Mouse (Mus musculus) CD8-positive naive resting alpha-beta T cell, adult 2 months (primary cell): ENCODE measurements at regions not wholly inside any gene's neighbourhood (a gene's known extent, or its start where the extent isn't known, plus 50 kb on each side); places are given as distances from the start of the nearest gene placed in this dataset.
A peak's percentile ranks its signal among the peaks of the same experiment; 100 is the strongest.
"Not testable (repeated sequence)": the region's sequence is repeated elsewhere in the genome, so short reads cannot be mapped to it uniquely, and the experiment has no call there.

Experiments used
- DNase-seq, 2 experiments: peaks; one replicate each; pipeline ENCODE4 v3.0.0; 2022; ENCODE audit warnings: low read depth in 2 of 2, low spot score in 2 of 2

DNA sequence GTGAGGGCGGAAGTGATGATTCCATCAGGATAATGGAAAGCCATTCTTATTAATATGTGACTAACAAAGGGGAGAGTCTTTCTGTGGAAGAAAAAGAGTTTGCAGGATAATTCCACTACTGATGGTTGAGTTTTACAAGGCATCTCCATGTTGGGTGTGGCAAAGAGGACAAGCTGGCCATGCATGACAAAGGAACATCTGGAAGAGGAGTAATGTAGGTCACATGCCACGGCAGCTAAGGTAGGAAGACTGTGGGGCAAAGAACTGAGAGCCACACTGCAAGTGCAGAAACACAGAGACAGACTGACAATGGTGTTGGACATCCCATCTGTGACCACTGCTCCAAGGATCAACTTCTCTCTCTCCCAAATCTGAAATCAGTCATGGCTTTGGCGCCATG lies 196.4 kb upstream of the Gdi2 start:
- no peak for DNase-seq

DNA sequence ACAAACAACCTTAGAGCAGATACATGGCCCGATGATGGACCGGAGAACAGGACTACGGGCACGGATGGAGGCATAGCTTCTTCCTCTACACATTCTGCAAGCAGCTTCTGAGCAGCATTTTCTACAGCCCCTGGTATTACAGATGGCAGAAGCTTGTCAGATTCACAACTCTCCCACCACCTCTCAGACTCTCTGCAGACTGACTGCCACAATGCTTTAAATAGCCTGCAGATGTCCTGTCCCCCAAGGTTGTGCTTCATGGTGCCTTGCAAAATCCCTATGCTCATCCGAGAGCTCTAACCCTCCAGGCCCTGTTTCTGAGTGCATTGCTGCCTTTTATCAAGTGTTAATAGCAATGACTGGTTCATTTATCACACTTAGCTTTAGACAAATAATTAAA lies 194.3 kb upstream of the Gdi2 start:
- DNase-seq: no peak

DNA sequence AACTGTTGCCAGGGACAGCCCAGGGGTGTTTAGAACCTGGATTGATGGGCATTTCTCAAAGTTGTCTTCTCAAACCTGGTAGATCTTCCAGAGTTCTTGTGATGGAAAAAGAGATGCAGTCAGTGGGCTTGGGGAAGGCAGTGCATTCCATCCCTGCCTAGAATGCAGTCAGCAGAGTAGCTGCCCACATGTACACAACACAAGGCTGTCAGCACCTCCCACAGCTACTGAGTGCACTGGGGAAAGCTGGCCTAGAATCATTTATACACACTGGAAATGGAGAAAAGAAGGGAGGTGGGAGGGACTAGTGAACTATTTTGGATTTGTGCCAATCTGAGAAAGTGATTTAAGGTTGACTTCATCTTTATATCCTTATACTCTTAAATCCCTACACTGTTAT lies 183.0 kb upstream of the Gdi2 start:
- not testable (repeated sequence) for DNase-seq

DNA sequence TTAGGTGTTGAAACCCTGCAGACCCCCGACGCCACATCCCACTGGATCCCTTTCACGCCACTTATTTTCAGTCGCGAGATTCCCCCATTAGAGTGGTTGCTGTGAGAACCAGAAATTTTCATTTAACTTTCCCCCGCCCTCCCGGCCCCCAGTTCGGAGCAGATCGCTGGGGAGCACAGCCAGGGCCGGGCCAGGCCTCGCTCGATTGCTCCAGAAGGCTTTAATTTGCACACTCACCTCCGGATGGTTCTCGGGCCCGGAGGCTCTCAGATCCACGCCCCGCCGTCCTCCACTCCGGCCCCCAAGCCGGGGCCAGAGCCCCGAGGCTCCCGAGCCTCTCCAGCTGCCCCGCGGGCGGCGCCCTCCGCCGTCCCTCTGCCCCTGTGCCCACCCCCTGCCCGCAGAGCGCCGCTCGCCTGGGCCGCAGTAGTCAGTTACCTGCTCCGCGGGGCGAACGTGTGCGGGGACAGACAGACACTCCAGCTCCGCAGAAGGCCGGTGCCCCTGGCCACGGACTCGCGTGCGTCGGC lies 179.7 kb upstream of the Gdi2 start:
- DNase-seq: no peak

DNA sequence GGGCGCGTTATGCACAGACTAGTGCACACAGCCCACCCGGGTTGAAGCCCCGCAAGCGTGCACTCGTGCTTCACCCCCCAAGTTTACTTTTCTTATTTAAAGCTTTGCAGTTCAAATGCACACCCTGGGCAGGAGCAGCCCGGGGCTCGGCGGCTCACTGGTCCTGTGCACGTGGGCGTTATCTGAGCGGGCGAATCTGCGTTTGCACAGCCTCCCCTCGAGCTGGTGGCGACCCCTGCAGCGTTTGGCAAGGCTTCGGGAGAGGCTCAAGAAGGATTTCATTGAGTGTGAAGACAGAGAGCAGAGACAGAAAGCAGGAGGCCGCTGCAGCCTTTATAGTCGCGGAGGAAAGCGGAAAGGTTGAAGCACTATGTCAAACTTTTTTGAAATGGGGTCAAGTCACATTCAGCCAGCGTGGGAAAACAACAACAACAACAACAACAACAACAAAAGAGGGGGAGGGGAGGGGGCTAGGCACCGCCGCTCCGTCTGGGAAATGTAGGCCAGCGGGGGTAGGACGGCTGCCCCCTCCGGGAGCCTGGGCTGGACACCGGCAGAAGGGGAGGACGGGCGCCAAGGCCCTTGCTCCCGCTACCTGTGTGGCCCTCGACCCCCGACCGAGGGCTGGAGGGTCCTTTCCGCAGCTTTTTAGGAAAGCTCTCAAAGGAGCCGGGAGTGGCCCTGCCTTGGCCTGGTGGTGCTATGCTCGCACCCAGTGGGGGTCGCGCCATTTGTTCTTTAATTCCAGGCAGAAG lies 178.7 kb upstream of the Gdi2 start:
- no peak for DNase-seq

DNA sequence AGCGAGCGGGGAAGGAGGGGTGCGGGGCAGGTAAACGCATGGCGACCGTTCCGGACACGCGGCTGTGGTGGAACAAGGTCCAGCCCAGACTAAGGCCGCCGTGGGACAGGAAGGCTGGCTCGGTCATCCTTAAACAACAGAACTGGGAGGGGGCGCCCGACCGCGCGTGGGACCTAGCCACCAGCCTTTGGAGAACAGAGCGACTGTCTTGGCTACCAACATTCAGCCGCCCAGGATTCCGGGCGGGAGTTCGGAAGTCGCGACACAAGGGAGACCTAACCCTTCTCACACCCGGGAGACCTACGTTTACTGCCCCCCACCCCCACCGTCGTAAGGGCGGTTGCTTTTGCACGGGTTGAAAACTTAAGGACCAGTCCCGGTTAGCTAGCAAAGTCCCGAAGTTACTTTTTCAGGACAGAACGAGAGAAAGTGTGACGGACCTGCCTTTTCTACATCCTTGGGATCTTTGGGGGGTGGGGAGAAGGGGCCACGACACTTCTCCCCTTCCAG lies 178.1 kb upstream of the Gdi2 start:
- not testable (repeated sequence) for DNase-seq

DNA sequence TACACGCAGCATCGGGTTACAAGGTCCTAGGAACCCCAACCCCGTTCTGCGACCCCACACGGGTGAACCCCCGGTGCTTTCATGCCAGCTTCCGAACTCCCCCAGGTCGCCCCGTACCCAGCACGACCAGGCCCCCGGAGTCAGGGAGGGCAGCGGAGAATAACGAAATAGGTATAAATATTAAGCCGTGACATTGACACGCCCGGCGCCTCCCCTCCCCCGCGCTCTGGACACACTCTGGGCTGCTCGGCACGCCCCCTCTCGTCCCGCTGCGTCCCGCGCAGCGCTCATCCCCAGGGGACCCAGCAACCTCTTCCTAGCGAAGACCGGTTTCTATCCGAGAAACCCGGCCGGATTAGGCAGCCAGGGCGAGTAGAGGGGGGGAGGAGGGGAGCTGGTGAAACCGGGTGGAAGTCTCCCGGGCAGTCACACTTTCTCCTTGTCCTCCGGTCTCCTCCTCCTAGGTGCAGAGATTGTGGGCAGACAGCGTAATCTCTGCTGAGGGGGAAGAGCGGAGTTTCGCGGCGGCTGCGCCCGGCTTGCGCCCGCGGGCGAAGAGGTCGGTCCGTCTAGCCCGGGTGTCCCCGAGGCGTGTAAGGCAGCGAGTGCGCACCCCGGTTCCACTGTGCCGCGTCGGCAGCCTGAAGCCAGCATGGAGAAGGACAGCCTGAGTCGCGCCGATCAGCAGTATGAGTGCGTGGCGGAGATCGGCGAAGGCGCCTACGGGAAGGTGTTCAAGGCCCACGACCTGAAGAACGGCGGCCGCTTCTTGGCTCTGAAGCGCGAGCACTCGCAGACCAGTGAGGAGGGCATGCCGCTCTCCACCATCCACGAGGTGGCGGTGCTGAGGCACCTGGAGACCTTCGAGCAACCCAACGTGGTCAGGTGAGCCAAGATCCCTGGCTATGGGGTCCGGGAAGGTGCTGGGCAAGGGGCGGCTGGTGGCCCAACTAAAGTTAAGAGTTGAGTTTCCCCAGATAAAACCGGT lies 177.1 kb upstream of the Gdi2 start:
- no peak for DNase-seq

DNA sequence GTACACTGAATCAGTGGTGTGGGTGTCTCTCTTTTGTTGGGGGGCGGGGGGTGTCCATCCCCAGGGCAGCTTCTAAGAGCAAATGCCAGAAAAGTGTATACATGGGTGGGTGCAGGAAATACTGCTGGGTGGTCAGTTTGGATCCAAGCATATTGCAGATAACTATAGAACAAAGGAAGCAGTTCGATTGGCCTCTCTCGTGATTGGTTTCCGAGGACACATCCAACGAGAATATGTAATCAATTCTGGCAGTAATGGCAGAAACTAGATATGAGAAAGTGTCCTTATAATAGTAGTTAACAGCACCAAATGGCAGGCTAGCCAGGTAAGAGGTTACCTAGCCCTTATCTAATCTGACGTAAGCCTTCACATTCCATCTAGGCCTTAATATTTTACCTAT lies 165.2 kb upstream of the Gdi2 start:
- DNase-seq: no peak

DNA sequence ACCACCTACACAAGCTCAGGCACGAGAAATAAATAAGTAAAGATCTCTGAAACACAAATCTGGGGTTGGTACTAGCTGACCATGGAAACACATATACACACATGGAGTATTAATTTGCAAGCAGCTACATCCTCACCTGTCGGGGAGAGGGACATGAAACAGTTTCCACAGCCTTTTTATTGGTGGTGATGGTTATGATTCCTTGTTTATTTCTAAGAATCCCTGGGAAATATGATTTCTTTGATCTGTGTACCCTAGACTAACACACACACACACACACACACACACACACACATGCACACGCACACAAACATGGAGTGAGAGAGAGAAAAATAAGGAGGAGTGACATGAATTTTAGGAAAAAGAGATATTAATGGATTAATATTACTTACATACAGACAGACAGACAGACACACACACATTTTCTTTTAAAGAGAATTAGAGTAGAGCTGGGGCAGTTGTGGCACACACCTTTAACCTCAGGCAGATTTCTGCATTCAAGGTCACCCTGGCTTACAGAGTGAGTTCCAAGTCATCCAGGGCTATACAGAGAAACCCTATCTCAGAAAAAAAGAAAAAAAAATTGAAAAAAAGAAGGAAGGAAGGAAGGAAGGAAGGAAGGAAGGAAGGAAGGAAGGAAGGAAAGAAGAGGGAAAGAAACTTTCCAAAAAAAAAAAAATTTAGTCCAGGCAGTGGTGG lies 164.2 kb upstream of the Gdi2 start:
- not testable (repeated sequence) for DNase-seq

DNA sequence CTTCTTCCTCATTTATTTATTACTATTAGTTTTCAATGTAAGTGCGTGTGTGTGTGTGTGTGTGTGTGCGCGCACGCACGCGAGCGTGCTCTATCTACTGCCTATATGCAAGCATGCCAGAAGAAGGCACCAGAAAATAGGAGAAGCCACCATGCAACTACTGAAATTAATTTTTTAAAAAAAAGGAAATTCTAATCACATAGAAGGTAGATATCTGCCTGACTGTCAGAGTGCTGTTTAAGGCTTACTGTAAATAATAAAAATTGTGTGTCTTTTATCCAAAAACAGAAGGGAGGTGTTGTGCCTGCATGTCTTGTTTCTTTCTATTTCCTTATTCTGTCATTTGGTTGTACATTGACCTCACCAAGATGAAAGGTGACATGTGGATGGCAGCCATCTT lies 163.1 kb upstream of the Gdi2 start:
- no peak for DNase-seq

DNA sequence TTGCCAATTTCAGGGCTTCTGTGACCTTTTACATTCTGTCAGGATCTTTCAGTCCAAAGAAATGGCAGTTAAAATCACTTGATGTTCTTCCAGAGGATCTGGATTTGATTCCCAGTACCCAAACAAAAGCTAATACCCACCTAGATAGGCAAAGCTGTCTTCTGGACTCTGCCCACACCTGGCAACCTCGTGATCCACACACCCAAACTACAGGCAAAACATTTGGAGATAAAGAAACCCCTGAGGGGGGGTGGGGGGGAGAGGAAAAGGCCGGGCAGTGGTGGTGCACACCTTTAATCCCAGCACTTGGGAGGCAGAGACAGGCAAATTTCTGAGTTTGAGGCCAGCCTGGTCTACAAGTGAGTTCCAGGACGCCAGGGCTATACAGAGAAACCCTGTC lies 160.1 kb upstream of the Gdi2 start:
- not testable (repeated sequence) for DNase-seq

DNA sequence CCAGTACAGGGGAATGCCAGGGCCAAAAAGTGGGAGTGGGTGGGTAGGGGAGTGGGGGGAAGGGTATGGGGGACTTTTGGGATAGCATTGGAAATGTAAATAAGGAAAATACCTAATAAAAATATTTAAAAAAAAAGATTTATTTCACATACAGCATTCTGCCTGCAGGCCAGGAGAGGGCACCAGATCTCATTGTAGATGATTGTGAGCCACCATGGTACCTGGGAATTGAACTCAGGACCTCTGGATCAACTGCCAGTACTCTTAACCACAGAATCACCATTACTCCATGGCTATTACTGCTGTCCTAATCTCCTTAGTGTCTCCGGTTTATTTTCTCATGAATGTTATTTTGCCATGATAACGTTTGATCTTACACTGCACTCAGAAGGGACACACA lies 132.1 kb upstream of the Gdi2 start:
- not testable (repeated sequence) for DNase-seq

DNA sequence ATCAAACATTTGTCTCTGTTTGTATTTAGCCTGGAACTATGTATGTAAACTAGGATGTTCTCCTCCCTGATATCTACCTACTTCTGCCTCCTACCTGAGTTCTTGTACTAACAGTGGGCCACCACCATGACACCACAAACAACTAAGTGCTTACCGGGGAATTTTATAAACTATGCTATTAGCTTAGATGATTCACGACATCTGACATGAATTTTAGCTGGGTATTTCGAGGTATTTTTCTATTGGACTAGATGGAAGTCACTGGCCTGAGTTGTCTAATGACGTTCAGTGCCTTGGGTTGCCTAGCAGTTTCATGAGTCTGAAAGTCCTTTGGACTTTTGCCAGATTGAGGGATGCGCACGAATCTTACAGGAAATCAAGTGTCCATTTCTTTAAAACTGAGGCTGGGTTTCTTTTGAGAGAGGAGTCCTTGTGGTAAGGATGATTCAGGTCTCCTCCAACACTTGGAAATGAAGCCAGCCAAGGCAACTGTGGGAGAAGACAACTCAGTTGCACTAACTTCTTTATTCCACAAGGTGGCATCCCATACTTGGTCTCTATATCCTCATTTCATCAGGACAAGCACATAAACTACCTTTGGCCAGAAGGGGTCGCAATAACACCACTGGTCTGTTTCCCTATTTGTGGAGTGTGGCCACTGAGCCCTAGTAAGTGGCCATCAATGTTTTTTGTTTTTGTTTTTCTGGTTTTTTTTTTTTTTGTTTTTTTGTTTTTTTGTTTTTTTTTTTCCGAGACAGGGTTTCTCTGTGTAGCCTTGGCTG lies 131.4 kb upstream of the Gdi2 start:
- peak; percentile 56 to 70 for DNase-seq

DNA sequence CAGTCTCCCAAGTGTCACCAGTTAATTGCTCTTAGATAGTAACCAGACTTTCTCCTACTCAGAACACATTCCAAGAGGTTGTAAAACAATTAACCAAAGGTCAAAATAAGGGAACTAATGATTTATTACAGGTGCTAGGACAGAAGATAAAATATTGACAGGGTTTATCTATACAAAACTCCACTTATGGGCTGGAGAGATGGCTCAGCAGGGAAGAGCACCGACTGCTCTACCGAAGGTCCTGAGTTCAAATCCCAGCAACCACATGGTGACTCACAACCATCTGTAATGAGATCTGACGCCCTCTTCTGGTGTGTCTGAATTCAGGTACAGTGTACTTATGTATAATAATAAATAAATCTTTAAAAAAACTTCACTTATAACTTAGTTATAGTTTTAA lies 127.6 kb upstream of the Gdi2 start:
- DNase-seq: not testable (repeated sequence)

DNA sequence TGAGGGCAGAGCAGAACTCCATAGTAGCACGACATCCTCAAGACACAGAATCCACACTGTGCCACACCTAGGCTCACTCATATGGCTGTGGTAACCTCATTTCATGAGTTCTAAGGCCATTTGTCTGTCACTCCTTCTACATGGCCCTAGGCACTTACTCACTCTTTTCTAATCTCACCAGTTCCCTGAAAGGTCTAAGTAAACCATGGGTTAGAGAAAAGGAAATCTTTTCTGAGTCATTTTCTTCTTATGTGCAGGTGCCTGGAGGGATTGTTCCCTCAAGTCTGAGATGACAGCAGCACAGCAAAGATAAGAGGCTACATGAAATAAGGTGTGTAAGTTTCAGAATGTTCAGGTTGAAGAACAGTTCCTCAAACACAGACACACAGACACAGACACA lies 120.8 kb upstream of the Gdi2 start:
- DNase-seq: no peak

DNA sequence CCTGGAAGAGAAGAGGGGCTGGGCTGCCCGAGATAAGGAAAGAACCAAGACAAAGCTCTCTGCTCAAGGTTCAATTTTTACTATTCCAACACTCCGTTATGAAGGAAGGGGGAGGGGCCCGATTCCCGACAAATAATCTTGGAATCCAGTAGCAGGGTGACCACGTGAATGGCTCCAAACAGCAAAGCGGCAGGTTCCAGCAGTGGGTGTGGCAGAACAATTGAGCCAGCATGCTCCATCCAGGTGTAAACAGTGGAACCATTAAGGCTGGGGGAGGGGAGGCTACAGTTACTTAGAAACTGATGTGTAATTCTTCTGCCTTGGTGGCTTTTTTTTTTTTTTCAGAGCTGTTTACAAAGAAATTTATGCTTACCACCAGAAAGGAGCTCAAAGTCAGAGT lies 82.5 kb upstream of the Gdi2 start:
- DNase-seq: not testable (repeated sequence)

DNA sequence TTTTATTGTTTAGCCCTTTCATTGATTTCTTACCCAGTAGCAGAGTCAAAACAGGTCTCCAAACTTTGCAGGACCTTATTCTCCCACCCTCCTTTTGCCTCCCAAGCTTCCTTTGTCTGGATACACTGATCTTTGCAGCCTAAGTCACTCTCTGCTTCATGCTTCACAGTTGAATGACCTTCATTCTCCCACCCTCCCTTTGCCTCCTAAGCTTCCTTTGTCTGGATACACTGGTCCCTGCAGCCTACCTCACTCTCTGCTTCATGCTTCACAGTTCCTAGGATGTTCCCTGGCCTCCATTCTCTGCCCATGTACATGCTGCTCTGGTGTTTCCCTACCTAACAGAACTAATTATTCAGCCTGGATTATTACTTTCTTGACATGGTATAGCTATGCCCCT lies 61.0 kb upstream of the Gdi2 start:
- DNase-seq: no peak

DNA sequence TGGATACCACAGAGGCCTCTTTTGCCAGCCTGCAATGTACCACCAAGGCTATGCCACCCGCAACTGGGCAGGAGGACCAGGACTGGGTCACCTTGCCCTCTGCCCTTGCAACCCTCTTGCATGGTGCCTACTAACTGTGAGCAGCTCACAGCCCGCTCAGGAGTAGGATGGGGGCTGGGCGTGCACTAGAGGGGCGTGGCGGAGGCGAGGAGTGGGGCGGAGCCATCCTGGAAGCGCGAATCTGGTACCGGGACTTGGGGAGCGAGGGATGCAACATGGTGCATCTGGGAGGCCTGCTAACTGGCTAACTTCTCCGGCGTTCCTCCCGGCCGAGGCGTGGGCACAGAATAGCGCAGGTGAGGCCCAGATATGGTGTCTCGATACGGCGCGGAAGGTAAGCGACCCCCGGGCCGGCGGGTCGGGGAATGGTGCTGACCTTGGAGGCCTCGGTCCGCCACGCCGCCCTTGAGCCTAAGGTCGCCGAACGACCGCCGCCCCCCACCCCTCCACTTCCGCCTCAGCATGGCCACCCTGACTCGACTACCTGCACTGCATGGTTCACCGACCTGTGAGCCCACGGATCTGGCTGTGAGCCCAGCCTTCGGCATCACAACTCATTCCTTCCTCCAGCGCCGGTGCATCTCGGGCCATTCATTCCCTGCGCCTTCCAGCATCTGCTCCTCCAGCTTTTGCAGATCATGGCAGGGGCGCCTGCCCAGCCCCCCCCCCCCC lies 59.7 kb upstream of the Gdi2 start:
- DNase-seq: peak; percentile 6 to 18
